Mouse (Mus musculus): ENCODE data around the gene Mob2. TPM values are rescaled to one million over a fixed set of nuclear protein-coding genes. Genes with fewer than 3 reads are reported as not detected.
A peak's percentile ranks its signal among the peaks of the same experiment; 100 is the strongest.

The Mob2 gene
- 57.8 and 64.4 TPM in 2 replicates for polyA plus RNA-seq (2015; fragmentation: Nextera tagmentation; extraction: Ambion mirVana)

- peak within 1 kb of the TSS; percentile 94 for H3K9ac ChIP-seq (ENCODE audit: low read depth, low read length)
- no peaks in the 10 kb centered on the region for H3K27me3 ChIP-seq (replicated peaks; ENCODE audit: control insufficient read depth, insufficient read depth, low read length)
- H3K4me2 ChIP-seq (ENCODE audit: low read depth, low read length) = peak within 1 kb of the TSS; percentile 91
- peak within 1 kb of the TSS; percentile 77 for H3K27ac ChIP-seq (ENCODE audit: low read length)
- H3K9me3 ChIP-seq (ENCODE audit: control insufficient read depth, low read length) = no peaks in the 10 kb centered on the region
- under 1% methylated on average over 47 of the region's 49 CpGs for WGBS
- no peaks in the 10 kb centered on the region; the same call in 1 of the 2 replicates for H3K36me3 ChIP-seq (ENCODE audit: control insufficient read depth, insufficient read depth, low read length)
- peak within 1 kb of the TSS; percentile 92 for H3K4me3 ChIP-seq (ENCODE audit: low read length)
- H3K4me1 ChIP-seq (ENCODE audit: control insufficient read depth, insufficient read depth, low read length) = peaks cover 28% of the 10 kb centered on the region
- ATAC-seq = peak; percentile 97
Observed at GRCm38 (mm10) chr7:142060931-142061565, at the start of gene Mob2. Mob2 (minus strand) TSS chr7:142061065.

- no peaks in the 10 kb centered on the region for H3K36me3 ChIP-seq (ENCODE audit: control insufficient read depth, insufficient read depth, low read length)
- no peak overlapping the region for H3K4me3 ChIP-seq (ENCODE audit: low read length)
- H3K4me1 ChIP-seq (ENCODE audit: control insufficient read depth, insufficient read depth, low read length) = no peaks in the 10 kb centered on the region
- no peak overlapping the region for H3K9ac ChIP-seq (ENCODE audit: low read depth, low read length)
- no peaks in the 10 kb centered on the region for H3K9me3 ChIP-seq (ENCODE audit: control insufficient read depth, low read length)
- no peak for ATAC-seq
- H3K27me3 ChIP-seq (replicated peaks; ENCODE audit: control insufficient read depth, insufficient read depth, low read length) = no peaks in the 10 kb centered on the region; the same call in 1 of the 2 replicates
- WGBS = 46% methylated on average over 5 of the region's 5 CpGs
- H3K4me2 ChIP-seq (ENCODE audit: low read depth, low read length) = no peak overlapping the region
- no peak overlapping the region for H3K27ac ChIP-seq (ENCODE audit: low read length)
Observed at GRCm38 (mm10) chr7:142104747-142105146, 43.9 kb upstream of the Mob2 start.

GRCm38 (mm10) chr7:142097776-142098175, 36.9 kb upstream of the Mob2 start:
- no peak overlapping the region for H3K27ac ChIP-seq (ENCODE audit: low read length)
- no peak overlapping the region for H3K9ac ChIP-seq (ENCODE audit: low read depth, low read length)
- peak; percentile 55 for ATAC-seq
- H3K27me3 ChIP-seq (replicated peaks; ENCODE audit: control insufficient read depth, insufficient read depth, low read length) = peaks cover 27% of the 10 kb centered on the region
- no peak overlapping the region for H3K4me3 ChIP-seq (ENCODE audit: low read length)
- H3K4me2 ChIP-seq (ENCODE audit: low read depth, low read length) = no peak overlapping the region
- H3K36me3 ChIP-seq (ENCODE audit: control insufficient read depth, insufficient read depth, low read length) = no peaks in the 10 kb centered on the region
- H3K4me1 ChIP-seq (ENCODE audit: control insufficient read depth, insufficient read depth, low read length) = peaks cover 10% of the 10 kb centered on the region
- WGBS = 12% methylated on average over 9 of the region's 9 CpGs
- no peaks in the 10 kb centered on the region for H3K9me3 ChIP-seq (ENCODE audit: control insufficient read depth, low read length)

GRCm38 (mm10) chr7:142096701-142097100, 35.8 kb upstream of the Mob2 start:
- Histone ChIP-seq H3K27me3 (replicated peaks; ENCODE audit: control insufficient read depth, insufficient read depth, low read length) (peaks cover 27% of the 10 kb centered on the region), H3K27ac (ENCODE audit: low read length) (no peak overlapping the region)
- 72% methylated on average over 4 of the region's 4 CpGs for WGBS

GRCm38 (mm10) chr7:142095183-142095931, 34.5 kb upstream of the Mob2 start, which contains the start of gene Dusp8:
Dusp8 (minus strand) TSS chr7:142095843.
- Histone ChIP-seq H3K4me1 (ENCODE audit: control insufficient read depth, insufficient read depth, low read length) (peaks cover 10% of the 10 kb centered on the region), H3K27ac (ENCODE audit: low read length) (0 out of 2 replicates have a peak within 1 kb of the TSS, but pooled peaks have one; percentile 41), H3K36me3 (ENCODE audit: control insufficient read depth, insufficient read depth, low read length) (no peaks in the 10 kb centered on the region), H3K9ac (ENCODE audit: low read depth, low read length) (peak within 1 kb of the TSS; percentile 83), H3K4me2 (ENCODE audit: low read depth, low read length) (peak within 1 kb of the TSS; percentile 97), H3K4me3 (ENCODE audit: low read length) (peak within 1 kb of the TSS; percentile 80), H3K27me3 (replicated peaks; ENCODE audit: control insufficient read depth, insufficient read depth, low read length) (peaks cover 27% of the 10 kb centered on the region), H3K9me3 (ENCODE audit: control insufficient read depth, low read length) (no peaks in the 10 kb centered on the region)
- ATAC-seq = peak; percentile 92
- WGBS = under 1% methylated on average over 61 of the region's 63 CpGs

More at GRCm38 (mm10) chr7:142096701-142097100, 35.8 kb upstream of the Mob2 start:
- Histone ChIP-seq H3K36me3 (ENCODE audit: control insufficient read depth, insufficient read depth, low read length) (no peaks in the 10 kb centered on the region), H3K4me1 (ENCODE audit: control insufficient read depth, insufficient read depth, low read length) (peaks cover 10% of the 10 kb centered on the region), H3K9me3 (ENCODE audit: control insufficient read depth, low read length) (no peaks in the 10 kb centered on the region), H3K4me3 (ENCODE audit: low read length) (no peak overlapping the region), H3K4me2 (ENCODE audit: low read depth, low read length) (no peak overlapping the region), H3K9ac (ENCODE audit: low read depth, low read length) (no peak overlapping the region)
- no peak for ATAC-seq

GRCm38 (mm10) chr7:142094301-142095143, 33.7 kb upstream of the Mob2 start:
- peak overlapping the region; percentile 97 for H3K4me2 ChIP-seq (ENCODE audit: low read depth, low read length)
- ATAC-seq = peak; percentile 70
- under 1% methylated on average over 68 of the region's 89 CpGs for WGBS
- peaks cover 10% of the 10 kb centered on the region for H3K4me1 ChIP-seq (ENCODE audit: control insufficient read depth, insufficient read depth, low read length)
- no peaks in the 10 kb centered on the region for H3K9me3 ChIP-seq (ENCODE audit: control insufficient read depth, low read length)
- H3K27ac ChIP-seq (ENCODE audit: low read length) = 0 out of 2 replicates have a peak overlapping the region, but pooled peaks have one; percentile 41
- H3K9ac ChIP-seq (ENCODE audit: low read depth, low read length) = peak overlapping the region; percentile 83
- peaks cover 27% of the 10 kb centered on the region for H3K27me3 ChIP-seq (replicated peaks; ENCODE audit: control insufficient read depth, insufficient read depth, low read length)
- H3K36me3 ChIP-seq (ENCODE audit: control insufficient read depth, insufficient read depth, low read length) = no peaks in the 10 kb centered on the region
- H3K4me3 ChIP-seq (ENCODE audit: low read length) = peak overlapping the region; percentile 80

- Histone ChIP-seq H3K4me3 (ENCODE audit: low read length) (peak overlapping the region; percentile 80), H3K9ac (ENCODE audit: low read depth, low read length) (peak overlapping the region; percentile 83), H3K36me3 (ENCODE audit: control insufficient read depth, insufficient read depth, low read length) (no peaks in the 10 kb centered on the region), H3K4me2 (ENCODE audit: low read depth, low read length) (peak overlapping the region; percentile 97), H3K27ac (ENCODE audit: low read length) (no peak overlapping the region), H3K27me3 (replicated peaks; ENCODE audit: control insufficient read depth, insufficient read depth, low read length) (peaks cover 27% of the 10 kb centered on the region), H3K9me3 (ENCODE audit: control insufficient read depth, low read length) (no peaks in the 10 kb centered on the region), H3K4me1 (ENCODE audit: control insufficient read depth, insufficient read depth, low read length) (peaks cover 15% of the 10 kb centered on the region)
- no peak for ATAC-seq
- WGBS = 39% methylated on average over 6 of the region's 6 CpGs
Observed at GRCm38 (mm10) chr7:142093696-142094240, 32.9 kb upstream of the Mob2 start.

GRCm38 (mm10) chr7:142092991-142093390, 32.1 kb upstream of the Mob2 start:
- Histone ChIP-seq H3K4me3 (ENCODE audit: low read length) (no peak overlapping the region), H3K9ac (ENCODE audit: low read depth, low read length) (no peak overlapping the region), H3K4me2 (ENCODE audit: low read depth, low read length) (peak overlapping the region; percentile 97; the same call in 1 of the 2 replicates), H3K27me3 (replicated peaks; ENCODE audit: control insufficient read depth, insufficient read depth, low read length) (peaks cover 27% of the 10 kb centered on the region), H3K4me1 (ENCODE audit: control insufficient read depth, insufficient read depth, low read length) (peaks cover 18% of the 10 kb centered on the region), H3K9me3 (ENCODE audit: control insufficient read depth, low read length) (no peaks in the 10 kb centered on the region), H3K36me3 (ENCODE audit: control insufficient read depth, insufficient read depth, low read length) (no peaks in the 10 kb centered on the region), H3K27ac (ENCODE audit: low read length) (no peak overlapping the region)
- WGBS = 68% methylated on average over 1 of the region's 1 CpGs
- ATAC-seq = no peak

Data from intestine, embryonic 16.5 days (tissue).